Mouse (Mus musculus): ENCODE results near the gene Fbxl17.

- no peak for TF ChIP-seq POLR2A (IDR thresholded peaks at IDR 0.05; ENCODE audit: insufficient read depth, low read depth, low read length)
- TF ChIP-seq CTCF (IDR thresholded peaks at IDR 0.05), result no peak
- TF ChIP-seq EP300 (IDR thresholded peaks at IDR 0.05; ENCODE audit: insufficient read depth, low read depth, low read length), result no peak
These were observed 420.7 kb downstream of the Fbxl17 start for GRCm38 (mm10) chr17:63079087-63079486.
